Mouse (Mus musculus) hindbrain, embryonic 16.5 days (tissue): ENCODE measurements around the gene Edc4. TPM values are rescaled to one million over a fixed set of nuclear protein-coding genes. Genes with fewer than 3 reads are reported as not detected.

Experiments
- ATAC-seq: fragments of 200-750 bp; cut with Nextera tagmentation; 2 replicates; pipeline ENCODE4 v1.8.0; 2017; ENCODE audit warnings: moderate TSS enrichment, moderate library complexity
- H3K27ac ChIP-seq: fragments of 300-500 bp; sonication (generic); 2 replicates; pipeline ENCODE4 v1.5.1; 2014; ENCODE audit warnings: low read depth, mild to moderate bottlenecking, control low read depth, low read length, moderate library complexity
- H3K27me3 ChIP-seq: fragments of 300-500 bp; sonication (generic); replicated peaks from 2 replicates; pipeline ENCODE4 v1.6.1; 2014; ENCODE audit warnings: low read length; ENCODE audit not compliant: control insufficient read depth, insufficient read depth
- H3K36me3 ChIP-seq: fragments of 300-500 bp; sonication (generic); 2 replicates; pipeline ENCODE4 v1.6.1; 2014; ENCODE audit warnings: mild to moderate bottlenecking, low read length, moderate library complexity, mixed read lengths; ENCODE audit not compliant: control insufficient read depth, insufficient read depth
- H3K4me1 ChIP-seq: fragments of 300-500 bp; sonication (generic); 2 replicates; pipeline ENCODE4 v1.6.1; 2014; ENCODE audit warnings: low read depth, low read length; ENCODE audit not compliant: control insufficient read depth, insufficient read depth
- H3K4me2 ChIP-seq: fragments of 300-500 bp; sonication (generic); 2 replicates; pipeline ENCODE4 v1.6.1; 2014; ENCODE audit warnings: mild to moderate bottlenecking, low read length, control low read depth, moderate library complexity
- H3K4me3 ChIP-seq: fragments of 300-500 bp; sonication (generic); 2 replicates; pipeline ENCODE4 v1.5.1; 2014; ENCODE audit warnings: mild to moderate bottlenecking, low read length, control low read depth, moderate library complexity
- H3K9ac ChIP-seq: fragments of 300-500 bp; sonication (generic); 2 replicates; pipeline ENCODE4 v1.6.1; 2014; ENCODE audit warnings: low read depth, mild to moderate bottlenecking, control low read depth, low read length, moderate library complexity
- H3K9me3 ChIP-seq: fragments of 300-500 bp; sonication (generic); 2 replicates; pipeline ENCODE4 v1.6.1; 2014; ENCODE audit warnings: mild to moderate bottlenecking, low read length, moderate library complexity; ENCODE audit not compliant: control insufficient read depth
- WGBS: fragments of 180-500 bp; shearing (Covaris S2); extraction: QIAGEN DNeasy Blood & Tissue Kit; methylation state at CpG from one replicate; pipeline ENCODE4 v1.1.7; 2014; 5-methylcytosine and 5-hydroxymethylcytosine counted together
- polyA plus RNA-seq: library from polyadenylated mRNA; unstranded; fragments of >200 nt; fragmentation: Nextera tagmentation; extraction: Ambion mirVana; gene quantifications from 2 replicates; pipeline ENCODE4 v1.2.1, GENCODE M21; 2015

Gene Edc4
- polyA plus RNA-seq, 1 experiment from 2014 or later = 47.8 TPM

DNA sequence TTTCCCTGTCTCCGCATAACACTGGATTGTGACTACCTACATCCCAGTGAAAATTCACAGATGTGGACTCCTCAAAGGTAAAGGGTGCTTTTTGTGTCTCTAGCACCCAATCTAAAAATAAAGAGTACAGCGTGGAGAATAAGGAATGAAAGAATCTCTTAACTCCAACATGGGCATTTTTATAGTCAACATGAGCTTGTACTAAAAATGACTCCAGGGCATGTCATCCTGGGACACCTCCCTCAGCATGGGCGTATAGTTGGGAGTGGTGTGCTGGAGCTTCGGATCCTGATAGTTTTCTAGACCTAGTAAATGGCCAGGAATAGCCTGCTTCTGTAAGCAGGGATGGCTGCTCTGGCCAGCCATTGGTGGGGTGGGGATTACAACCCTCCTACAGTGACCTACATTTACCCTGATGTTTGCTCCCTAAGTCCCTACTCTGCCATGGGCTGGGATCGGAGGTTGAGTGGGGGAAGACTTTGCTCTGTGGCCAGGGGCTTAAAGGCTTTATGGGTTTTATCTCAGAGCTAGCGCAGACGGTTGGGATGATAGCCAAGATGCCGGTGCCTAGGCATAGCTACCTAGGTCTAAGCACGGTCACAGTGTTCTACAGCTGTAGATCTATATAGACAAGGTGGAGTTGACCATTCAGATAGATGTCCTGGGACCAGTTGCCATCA, 17.3 kb downstream of the Edc4 start:
- WGBS = 84% methylated on average over 9 of the region's 9 CpGs
- Histone ChIP-seq H3K4me1 (peaks cover 10% of the 10 kb centered on the region), H3K27me3 (no peaks in the 10 kb centered on the region), H3K36me3 (no peaks in the 10 kb centered on the region; the same call in 1 of the 2 replicates), H3K9me3 (no peaks in the 10 kb centered on the region), H3K4me3 (no peak overlapping the region), H3K4me2 (no peak overlapping the region), H3K9ac (no peak overlapping the region), H3K27ac (no peak overlapping the region)
- ATAC-seq = no peak

DNA sequence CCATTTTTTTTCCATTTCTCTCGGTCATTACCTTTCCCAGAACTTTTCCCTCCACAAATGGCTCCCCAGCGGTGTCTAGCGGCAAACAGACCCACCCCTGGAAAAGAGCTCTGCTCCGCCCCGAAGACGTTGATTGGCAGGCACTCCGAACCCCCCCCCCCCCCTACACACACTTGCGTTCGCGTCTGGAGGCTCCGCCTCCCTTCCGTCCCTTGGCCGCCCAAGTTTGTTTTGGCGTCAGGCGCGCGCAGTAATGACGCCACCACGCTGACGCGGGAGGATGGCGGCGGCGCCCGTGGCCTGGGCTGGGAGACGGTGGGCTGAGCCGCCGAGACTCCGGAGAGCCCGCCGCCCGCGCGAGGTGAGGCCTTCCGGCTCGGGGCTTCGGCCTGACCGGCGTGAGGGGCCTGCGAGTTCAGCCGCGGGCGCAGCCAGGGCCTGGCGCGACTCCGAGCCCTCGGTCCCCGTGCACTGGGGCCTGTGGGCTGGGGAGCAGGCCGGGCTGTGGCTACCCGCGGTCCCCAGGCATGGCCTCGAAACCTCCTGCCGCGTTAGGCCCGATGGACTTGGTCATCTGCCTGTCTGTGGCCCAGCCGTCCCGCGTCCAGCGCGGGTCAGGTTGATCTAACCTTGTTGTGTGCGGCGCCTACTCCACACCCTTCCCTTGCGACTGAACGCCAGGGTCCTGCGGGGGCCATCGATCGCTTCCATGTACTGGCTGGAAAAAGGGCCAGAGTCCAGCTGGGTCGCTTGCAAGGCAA, 19.7 kb downstream of the Edc4 start, which contains the start of gene Pskh1:
Pskh1 (plus strand) TSS at position 262 of the 761 bp plus-strand sequence.
- Histone ChIP-seq H3K27me3 (no peaks in the 10 kb centered on the region), H3K4me2 (peak within 1 kb of the TSS; percentile 89), H3K9ac (peak within 1 kb of the TSS; percentile 99), H3K36me3 (no peaks in the 10 kb centered on the region), H3K27ac (peak within 1 kb of the TSS; percentile 90), H3K4me3 (peak within 1 kb of the TSS; percentile 93), H3K4me1 (peaks cover 10% of the 10 kb centered on the region), H3K9me3 (no peaks in the 10 kb centered on the region)
- ATAC-seq = peak; percentile 95
- WGBS = under 1% methylated on average over 67 of the region's 68 CpGs

DNA sequence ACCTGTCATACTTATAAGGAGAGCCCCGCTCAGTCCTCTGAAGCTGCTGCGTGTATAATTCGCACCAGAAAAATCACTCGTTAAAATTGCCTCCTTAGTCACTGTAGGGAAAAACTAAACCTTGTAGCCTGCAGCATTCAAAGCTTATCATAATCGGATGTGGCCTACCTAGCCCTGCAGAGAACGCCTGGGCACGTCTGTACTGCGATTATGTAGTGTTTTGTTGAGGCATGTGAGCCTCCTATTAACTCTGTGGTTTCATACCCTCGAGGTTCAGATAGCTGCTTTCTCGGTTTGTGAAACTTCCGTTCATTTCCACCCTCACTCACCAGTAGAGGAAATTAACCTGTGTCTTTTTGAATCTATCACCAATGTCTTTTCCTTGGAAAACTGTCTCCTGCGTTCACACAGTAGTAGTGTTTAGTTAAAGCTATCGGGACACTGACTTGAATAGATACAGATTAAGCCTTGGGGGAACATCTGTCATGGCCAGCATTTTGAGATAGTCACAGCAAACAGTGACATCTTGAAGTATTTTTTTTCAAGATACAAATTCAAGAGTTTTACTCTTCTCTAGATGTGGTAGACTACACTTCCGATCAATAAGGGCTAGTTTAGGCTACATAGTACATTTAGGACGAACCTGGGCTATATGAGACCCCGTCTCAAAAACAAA, 20.4 kb downstream of the Edc4 start:
- H3K36me3 ChIP-seq = no peaks in the 10 kb centered on the region
- WGBS = 41% methylated on average over 16 of the region's 16 CpGs
- no peak for ATAC-seq
- no peaks in the 10 kb centered on the region for H3K27me3 ChIP-seq
- peak overlapping the region; percentile 99 for H3K9ac ChIP-seq
- peak overlapping the region; percentile 89 for H3K4me2 ChIP-seq
- peak overlapping the region; percentile 90 for H3K27ac ChIP-seq
- H3K4me3 ChIP-seq = peak overlapping the region; percentile 93
- H3K4me1 ChIP-seq = peaks cover 10% of the 10 kb centered on the region
- no peaks in the 10 kb centered on the region for H3K9me3 ChIP-seq

DNA sequence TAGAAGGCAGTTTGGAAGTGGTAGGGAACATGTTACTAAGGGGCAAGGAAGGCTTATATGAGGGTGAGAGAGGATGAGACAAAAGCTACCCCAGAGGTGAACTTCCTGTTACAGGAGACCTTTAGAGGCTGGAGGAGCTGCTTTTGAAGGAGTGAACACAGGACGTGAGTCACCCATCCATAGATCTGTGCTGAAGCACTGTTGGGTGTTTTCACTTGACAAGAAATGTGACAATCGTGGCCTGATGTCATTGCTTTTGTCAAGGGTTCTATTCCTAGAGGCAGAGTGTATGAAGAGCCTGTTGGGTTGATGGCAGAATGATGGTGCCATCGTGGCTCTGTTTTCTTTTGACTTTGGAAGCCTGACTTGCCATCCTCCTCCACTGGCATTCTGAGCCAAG, 38.7 kb downstream of the Edc4 start:
- no peaks in the 10 kb centered on the region for H3K27me3 ChIP-seq
- no peak overlapping the region for H3K4me2 ChIP-seq
- no peaks in the 10 kb centered on the region for H3K36me3 ChIP-seq
- no peaks in the 10 kb centered on the region for H3K4me1 ChIP-seq
- no peak for ATAC-seq
- 91% methylated on average over 3 of the region's 3 CpGs for WGBS
- H3K4me3 ChIP-seq = no peak overlapping the region
- H3K9me3 ChIP-seq = no peaks in the 10 kb centered on the region
- no peak overlapping the region for H3K9ac ChIP-seq
- H3K27ac ChIP-seq = no peak overlapping the region

DNA sequence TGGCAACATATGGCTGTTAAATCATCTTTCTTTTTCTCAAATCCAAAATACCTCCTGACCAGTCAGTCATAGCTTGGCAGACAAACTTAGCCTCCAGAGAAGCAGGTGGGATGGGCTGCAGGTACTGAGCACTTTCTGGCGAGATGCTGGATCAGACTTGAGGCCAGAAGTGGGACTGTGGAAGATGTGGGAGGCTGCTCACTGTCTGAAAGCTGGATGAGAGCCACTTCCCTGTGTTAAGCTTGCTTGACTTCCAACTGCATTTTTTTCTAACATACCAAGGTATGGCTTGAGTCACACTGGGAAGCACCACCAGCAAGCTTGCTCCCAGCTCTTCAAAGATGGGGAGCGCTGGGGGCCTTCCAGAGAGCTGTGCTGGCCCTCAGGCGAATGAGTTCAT, 44.4 kb downstream of the Edc4 start:
- Histone ChIP-seq H3K9me3 (no peaks in the 10 kb centered on the region), H3K36me3 (no peaks in the 10 kb centered on the region), H3K27me3 (no peaks in the 10 kb centered on the region), H3K4me1 (no peaks in the 10 kb centered on the region), H3K4me2 (no peak overlapping the region), H3K9ac (no peak overlapping the region), H3K27ac (no peak overlapping the region), H3K4me3 (no peak overlapping the region)
- WGBS = 66% methylated on average over 3 of the region's 3 CpGs
- no peak for ATAC-seq

DNA sequence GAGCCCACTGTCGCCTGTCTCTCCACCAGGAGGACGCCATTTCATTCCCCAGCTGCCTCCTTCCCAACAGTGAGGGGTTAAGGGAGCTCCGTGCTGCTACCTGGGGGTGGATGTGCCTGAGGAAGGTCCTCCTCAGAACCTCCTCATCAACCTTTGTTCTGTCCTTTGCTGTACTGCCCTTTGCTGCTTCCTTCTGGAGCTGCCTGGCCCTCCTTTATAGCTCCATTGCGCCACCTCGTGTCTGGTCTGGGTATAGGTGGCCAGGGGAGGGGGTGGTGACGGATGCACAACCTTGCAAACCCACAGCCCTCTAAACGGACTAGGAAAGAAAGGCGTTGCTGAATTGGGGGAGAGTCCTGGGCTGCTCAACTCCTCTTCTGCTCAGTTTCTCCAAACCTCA, 49.9 kb downstream of the Edc4 start:
- Histone ChIP-seq H3K9me3 (no peaks in the 10 kb centered on the region), H3K27ac (peak overlapping the region; percentile 64; the same call in 1 of the 2 replicates), H3K4me1 (peaks cover 3% of the 10 kb centered on the region), H3K36me3 (no peaks in the 10 kb centered on the region), H3K4me3 (no peak overlapping the region), H3K27me3 (no peaks in the 10 kb centered on the region), H3K4me2 (no peak overlapping the region), H3K9ac (peak overlapping the region; percentile 56)
- ATAC-seq = peak; percentile 62
- WGBS = 13% methylated on average over 8 of the region's 8 CpGs

DNA sequence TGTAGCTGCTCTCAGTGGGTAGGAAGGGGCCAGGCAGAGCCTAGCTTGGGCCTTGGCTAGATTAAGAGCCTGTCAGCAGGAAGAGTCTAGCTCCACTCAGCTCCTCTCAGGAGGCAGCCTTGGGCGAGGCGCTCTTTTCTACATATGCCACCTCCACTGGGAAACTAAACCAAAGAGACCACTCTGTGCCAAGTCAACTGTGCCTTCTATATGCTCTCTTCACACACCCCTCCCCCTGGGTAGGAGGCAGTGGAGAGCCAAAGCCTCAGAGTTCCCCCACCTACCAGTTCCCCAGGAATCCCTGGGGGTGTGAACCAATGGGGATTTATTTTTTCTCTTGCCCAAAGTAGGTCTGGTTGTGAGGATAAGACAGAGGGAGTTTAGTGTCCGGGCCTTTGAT, 50.6 kb downstream of the Edc4 start:
- 98% methylated on average over 3 of the region's 3 CpGs for WGBS
- H3K9ac ChIP-seq = no peak overlapping the region
- H3K4me1 ChIP-seq = peaks cover 10% of the 10 kb centered on the region
- no peak overlapping the region for H3K4me3 ChIP-seq
- H3K36me3 ChIP-seq = no peaks in the 10 kb centered on the region
- no peaks in the 10 kb centered on the region for H3K27me3 ChIP-seq
- no peaks in the 10 kb centered on the region for H3K9me3 ChIP-seq
- H3K4me2 ChIP-seq = no peak overlapping the region
- H3K27ac ChIP-seq = no peak overlapping the region
- no peak for ATAC-seq

DNA sequence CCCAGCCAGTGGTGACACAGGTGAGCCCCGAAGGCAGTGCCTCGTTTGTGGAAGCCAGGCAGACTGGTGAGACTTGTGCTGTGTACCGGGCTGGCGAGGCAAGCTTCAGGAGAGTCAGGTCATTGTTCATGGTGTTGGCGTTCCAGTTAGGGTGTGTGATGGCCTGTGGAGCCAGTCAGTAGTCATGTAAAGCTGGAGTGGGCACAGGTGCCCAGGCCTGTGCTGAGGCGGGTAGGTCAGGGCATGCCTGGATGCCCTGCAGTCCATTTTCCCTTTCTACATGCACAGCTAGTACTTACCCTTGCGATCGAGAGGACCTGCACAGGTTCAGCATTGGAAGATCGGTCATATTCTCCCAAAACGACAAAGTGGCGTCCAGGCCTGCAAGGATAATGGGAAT, 51.8 kb downstream of the Edc4 start:
- no peak overlapping the region for H3K27ac ChIP-seq
- H3K9ac ChIP-seq = no peak overlapping the region
- H3K9me3 ChIP-seq = no peaks in the 10 kb centered on the region
- no peak overlapping the region for H3K4me3 ChIP-seq
- H3K27me3 ChIP-seq = no peaks in the 10 kb centered on the region
- H3K36me3 ChIP-seq = no peaks in the 10 kb centered on the region
- H3K4me1 ChIP-seq = peaks cover 13% of the 10 kb centered on the region
- no peak overlapping the region for H3K4me2 ChIP-seq
- ATAC-seq = no peak
- 90% methylated on average over 11 of the region's 11 CpGs for WGBS

DNA sequence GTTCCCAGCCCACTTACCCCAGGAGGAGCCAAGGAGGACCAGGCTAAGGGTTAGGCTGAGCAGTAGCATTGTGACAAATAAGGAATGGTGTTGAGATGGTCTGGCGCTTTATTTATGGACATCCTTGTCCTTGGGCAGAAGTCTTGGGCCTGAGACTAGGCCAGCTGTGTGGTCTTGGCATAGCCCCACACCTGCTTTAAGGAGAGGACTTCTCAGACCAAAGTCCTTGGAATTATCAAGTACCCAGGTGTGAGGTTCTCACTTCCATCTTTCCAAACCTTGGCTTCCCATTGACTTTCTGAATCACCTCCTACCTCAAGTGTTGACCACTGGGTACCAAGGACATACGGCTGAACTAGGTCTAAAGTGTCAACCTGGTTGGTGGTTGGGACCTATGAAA, 53.1 kb downstream of the Edc4 start, which contains the start of gene Ctrl:
Ctrl (minus strand) TSS at position 101 of the 400 bp plus-strand sequence.
- no peak within 1 kb of the TSS for H3K4me3 ChIP-seq
- no peak within 1 kb of the TSS for H3K27ac ChIP-seq
- no peaks in the 10 kb centered on the region for H3K27me3 ChIP-seq
- H3K4me2 ChIP-seq = no peak within 1 kb of the TSS
- ATAC-seq = no peak
- no peak within 1 kb of the TSS for H3K9ac ChIP-seq
- H3K36me3 ChIP-seq = no peaks in the 10 kb centered on the region
- H3K9me3 ChIP-seq = no peaks in the 10 kb centered on the region
- H3K4me1 ChIP-seq = peaks cover 18% of the 10 kb centered on the region
- WGBS = 92% methylated on average over 2 of the region's 2 CpGs
